Mouse (Mus musculus): ENCODE measurements at regions not wholly inside any gene's neighbourhood (a gene's known extent, or its start where the extent isn't known, plus 50 kb on each side); places are given as distances from the start of the nearest gene placed in this dataset.

GRCm38 (mm10) chrX:19206420-19206819 is 274.7 kb downstream of the Tex13c3 start:
- no peak for TF ChIP-seq CTCF (IDR thresholded peaks at IDR 0.05; ENCODE audit: low read depth, low read length)
- TF ChIP-seq POLR2A (IDR thresholded peaks at IDR 0.05; ENCODE audit: insufficient read depth, low read length): no peak
